Mouse (Mus musculus) MEL-GATA-1-ER (cell line): ENCODE data around the gene Sgcd.

Experiments
- DNase-seq: peaks from one replicate; pipeline ENCODE4 v3.0.0-alpha.2; 2012; ENCODE audit warnings: low read depth; ENCODE audit errors: extremely low read depth

Gene Sgcd

GRCm38 (mm10) chr11:47297805-47298340, 690.9 kb downstream of the Sgcd start:
- DNase-seq, result no peak

GRCm38 (mm10) chr11:47294741-47295140, 694.0 kb downstream of the Sgcd start:
- no peak for DNase-seq

GRCm38 (mm10) chr11:47276586-47276985, 712.2 kb downstream of the Sgcd start:
- no peak for DNase-seq

- DNase-seq, result no peak
Observed at GRCm38 (mm10) chr11:47268556-47268955, 720.2 kb downstream of the Sgcd start.

- DNase-seq, result no peak
Observed at GRCm38 (mm10) chr11:47264267-47264984, 724.3 kb downstream of the Sgcd start.

GRCm38 (mm10) chr11:47250301-47250700, 738.5 kb downstream of the Sgcd start:
- no peak for DNase-seq

GRCm38 (mm10) chr11:47248345-47248893, 740.4 kb downstream of the Sgcd start:
- no peak for DNase-seq

- DNase-seq, result no peak
Observed at GRCm38 (mm10) chr11:47247703-47248344, 740.9 kb downstream of the Sgcd start.

- no peak for DNase-seq
Observed at GRCm38 (mm10) chr11:47242401-47242800, 746.4 kb downstream of the Sgcd start.

- no peak for DNase-seq
Observed at GRCm38 (mm10) chr11:47228222-47228621, 760.5 kb downstream of the Sgcd start.

GRCm38 (mm10) chr11:47224148-47224547, 764.6 kb downstream of the Sgcd start:
- no peak for DNase-seq

- DNase-seq, result no peak
Observed at GRCm38 (mm10) chr11:47211531-47211930, 777.2 kb downstream of the Sgcd start.

- DNase-seq, result no peak
Observed at GRCm38 (mm10) chr11:47206461-47206860, 782.3 kb downstream of the Sgcd start.

- no peak for DNase-seq
Observed at GRCm38 (mm10) chr11:47199106-47199505, 789.7 kb downstream of the Sgcd start.

- DNase-seq, result no peak
Observed at GRCm38 (mm10) chr11:47188556-47188955, 800.2 kb downstream of the Sgcd start.

GRCm38 (mm10) chr11:47174977-47175376, 813.8 kb downstream of the Sgcd start:
- DNase-seq, result no peak

- no peak for DNase-seq
Observed at GRCm38 (mm10) chr11:47170926-47171625, 817.7 kb downstream of the Sgcd start.

- no peak for DNase-seq
Observed at GRCm38 (mm10) chr11:47167376-47167775, 821.4 kb downstream of the Sgcd start.

GRCm38 (mm10) chr11:47158089-47158488, 830.7 kb downstream of the Sgcd start:
- DNase-seq, result no peak

- DNase-seq, result no peak
Observed at GRCm38 (mm10) chr11:47156730-47157693, 831.8 kb downstream of the Sgcd start.
